Mouse (Mus musculus) cerebellum, adult 2 months (tissue): ENCODE measurements at regions not wholly inside any gene's neighbourhood (a gene's known extent, or its start where the extent isn't known, plus 50 kb on each side); places are given as distances from the start of the nearest gene placed in this dataset.

Experiments used
- DNase-seq, 2 experiments: peaks; one replicate each; pipeline ENCODE4 v3.0.0; 2021
- H3K27ac ChIP-seq: fragments of 200-500 bp; 2 replicates; pipeline ENCODE4 v1.5.1; 2012; ENCODE audit warnings: low read length, control low read depth, inconsistent platforms; ENCODE audit not compliant: insufficient read depth
- H3K27me3 ChIP-seq: fragments of 200-500 bp; 2 replicates; pipeline ENCODE4 v1.6.1; 2012; ENCODE audit warnings: inconsistent platforms, mild to moderate bottlenecking, low read length, moderate library complexity; ENCODE audit not compliant: control insufficient read depth, insufficient read depth
- H3K4me1 ChIP-seq: fragments of 200-500 bp; 2 replicates; pipeline ENCODE4 v1.6.1; 2011; ENCODE audit warnings: low read length; ENCODE audit not compliant: control insufficient read depth, insufficient read depth
- H3K4me3 ChIP-seq: fragments of 200-500 bp; replicated peaks from 2 replicates; pipeline ENCODE3; 2011; ENCODE audit warnings: mild to moderate bottlenecking, low read depth, low read length, control low read depth; ENCODE audit not compliant: insufficient read depth
- CTCF ChIP-seq: fragments of 200-500 bp; IDR thresholded peaks from 2 replicates; pipeline ENCODE4 v1.5.1; 2011; ENCODE audit warnings: low read depth, mild to moderate bottlenecking, control low read depth, low read length, moderate library complexity, borderline replicate concordance; ENCODE audit not compliant: insufficient read depth
- POLR2A ChIP-seq: fragments of 200-500 bp; IDR thresholded peaks from 2 replicates; pipeline ENCODE4 v1.6.1; 2011; ENCODE audit warnings: low read length, control low read depth, borderline replicate concordance; ENCODE audit not compliant: insufficient read depth
- WGBS: fragments of 180-500 bp; shearing (Covaris S2); methylation state at CpG from one replicate; pipeline ENCODE4 v1.1.7; 2018; 5-methylcytosine and 5-hydroxymethylcytosine counted together

- DNase-seq = no peak
- H3K27ac ChIP-seq = no peak overlapping the region
- no peaks in the 10 kb centered on the region for H3K27me3 ChIP-seq
- WGBS = 30% methylated on average over 5 of the region's 5 CpGs
- TF ChIP-seq POLR2A = no peak
- TF ChIP-seq CTCF = no peak
- no peak overlapping the region for H3K4me3 ChIP-seq
- no peaks in the 10 kb centered on the region for H3K4me1 ChIP-seq
Measured at GRCm38 (mm10) chr5:119534946-119535345, 135.5 kb upstream of the Tbx3 start.

GRCm38 (mm10) chr5:119542836-119543235, 127.6 kb upstream of the Tbx3 start:
- H3K27ac ChIP-seq = no peak overlapping the region
- no peak for DNase-seq
- H3K4me3 ChIP-seq = no peak overlapping the region
- WGBS = 83% methylated on average over 11 of the region's 11 CpGs
- H3K27me3 ChIP-seq = no peaks in the 10 kb centered on the region
- TF ChIP-seq CTCF (no peak), POLR2A (no peak)
- no peaks in the 10 kb centered on the region for H3K4me1 ChIP-seq

GRCm38 (mm10) chr5:119543716-119544115, 126.8 kb upstream of the Tbx3 start:
- no peaks in the 10 kb centered on the region for H3K4me1 ChIP-seq
- no peak overlapping the region for H3K27ac ChIP-seq
- 91% methylated on average over 6 of the region's 6 CpGs for WGBS
- no peak for DNase-seq
- TF ChIP-seq POLR2A (no peak), CTCF (no peak)
- no peaks in the 10 kb centered on the region for H3K27me3 ChIP-seq
- no peak overlapping the region for H3K4me3 ChIP-seq

GRCm38 (mm10) chr5:119544681-119545080, 125.8 kb upstream of the Tbx3 start:
- TF ChIP-seq CTCF (no peak), POLR2A (no peak)

GRCm38 (mm10) chr5:119547070-119547469, 123.4 kb upstream of the Tbx3 start:
- H3K4me1 ChIP-seq = no peaks in the 10 kb centered on the region
- no peak overlapping the region for H3K27ac ChIP-seq
- 74% methylated on average over 19 of the region's 19 CpGs for WGBS
- no peak overlapping the region for H3K4me3 ChIP-seq
- TF ChIP-seq CTCF (no peak), POLR2A (no peak)
- H3K27me3 ChIP-seq = no peaks in the 10 kb centered on the region
- no peak for DNase-seq

More at GRCm38 (mm10) chr5:119544681-119545080, 125.8 kb upstream of the Tbx3 start:
- Histone ChIP-seq H3K4me1 (no peaks in the 10 kb centered on the region), H3K27me3 (no peaks in the 10 kb centered on the region), H3K4me3 (no peak overlapping the region), H3K27ac (no peak overlapping the region)
- no peak for DNase-seq
- WGBS = 66% methylated on average over 11 of the region's 11 CpGs

GRCm38 (mm10) chr5:119550916-119551315, 119.6 kb upstream of the Tbx3 start:
- Histone ChIP-seq H3K27ac (no peak overlapping the region), H3K4me3 (no peak overlapping the region), H3K27me3 (no peaks in the 10 kb centered on the region), H3K4me1 (no peaks in the 10 kb centered on the region)
- no peak for DNase-seq
- no peak for TF ChIP-seq POLR2A
- TF ChIP-seq CTCF = no peak
- 50% methylated on average over 6 of the region's 6 CpGs for WGBS

GRCm38 (mm10) chr5:119553469-119553868, 117.0 kb upstream of the Tbx3 start:
- peak; percentile 14 to 23 for DNase-seq
- 20% methylated on average over 5 of the region's 5 CpGs for WGBS
- Histone ChIP-seq H3K27me3 (no peaks in the 10 kb centered on the region), H3K4me1 (no peaks in the 10 kb centered on the region), H3K27ac (no peak overlapping the region), H3K4me3 (no peak overlapping the region)
- TF ChIP-seq CTCF = no peak
- no peak for TF ChIP-seq POLR2A

GRCm38 (mm10) chr5:119557071-119557470, 113.4 kb upstream of the Tbx3 start:
- Histone ChIP-seq H3K4me3 (no peak overlapping the region), H3K27ac (no peak overlapping the region), H3K27me3 (no peaks in the 10 kb centered on the region), H3K4me1 (peaks cover 5% of the 10 kb centered on the region)
- TF ChIP-seq CTCF (no peak), POLR2A (no peak)
- WGBS = 93% methylated on average over 5 of the region's 5 CpGs
- no peak for DNase-seq

- Histone ChIP-seq H3K27ac (no peak overlapping the region), H3K4me1 (peaks cover 8% of the 10 kb centered on the region), H3K27me3 (0 out of 2 replicates have a peak, but pooled peaks cover 2% of the 10 kb centered on the region), H3K4me3 (no peak overlapping the region)
- 25% methylated on average over 11 of the region's 11 CpGs for WGBS
- TF ChIP-seq POLR2A = no peak
- no peak for TF ChIP-seq CTCF
- DNase-seq = peak; percentile 40 to 49
Measured at GRCm38 (mm10) chr5:119559696-119560095, 110.8 kb upstream of the Tbx3 start.
